Mouse (Mus musculus) spleen, adult 2 months (tissue): Measurements from ENCODE around the gene Ccdc28a.

ENCODE experiments used
- CTCF ChIP-seq: fragments of 200-500 bp; IDR thresholded peaks from 2 replicates; pipeline ENCODE4 v1.5.1; 2011; ENCODE audit warnings: mild to moderate bottlenecking, inconsistent platforms; ENCODE audit not compliant: insufficient read depth, insufficient read length, insufficient replicate concordance; ENCODE audit errors: extremely low read depth
- POLR2A ChIP-seq: fragments of 200-500 bp; IDR thresholded peaks from 2 replicates; pipeline ENCODE4 v1.6.1; 2011; ENCODE audit warnings: low read depth, low read length, inconsistent platforms

GRCm38 (mm10) chr10:18191706-18192105, 43.1 kb downstream of the Ccdc28a start:
- TF ChIP-seq CTCF: no peak
- no peak for TF ChIP-seq POLR2A
